Mouse (Mus musculus) heart, postnatal 0 days (tissue): ENCODE measurements around the gene Stk10. TPM values are rescaled to one million over a fixed set of nuclear protein-coding genes. Genes with fewer than 3 reads are reported as not detected.
A peak's percentile ranks its signal among the peaks of the same experiment; 100 is the strongest.

Experiments
- ATAC-seq: fragments of 200-750 bp; cut with Nextera tagmentation; 2 replicates; pipeline ENCODE4 v1.8.0; 2017; ENCODE audit warnings: low read depth, moderate number of reproducible peaks, moderate library complexity; ENCODE audit not compliant: insufficient read depth
- DNase-seq: peaks from one replicate; pipeline ENCODE4 v3.0.0-alpha.2; 2016; ENCODE audit warnings: low spot score
- H3K27ac ChIP-seq: fragments of 300-500 bp; sonication (generic); 2 replicates; pipeline ENCODE4 v1.5.1; 2014; ENCODE audit warnings: low read depth, mild to moderate bottlenecking
- H3K27me3 ChIP-seq: fragments of 300-500 bp; sonication (generic); 2 replicates; pipeline ENCODE4 v1.6.1; 2014; ENCODE audit warnings: low read length, mixed read lengths; ENCODE audit not compliant: control insufficient read depth, insufficient read depth
- H3K36me3 ChIP-seq: fragments of 300-500 bp; sonication (generic); replicated peaks from 2 replicates; pipeline ENCODE4 v1.6.1; 2014; ENCODE audit warnings: low read length, mixed read lengths; ENCODE audit not compliant: control insufficient read depth, insufficient read depth
- H3K4me1 ChIP-seq: fragments of 300-500 bp; sonication (generic); 2 replicates; pipeline ENCODE4 v1.6.1; 2014; ENCODE audit warnings: antibody characterized with exemption; ENCODE audit not compliant: control insufficient read depth, insufficient read depth
- H3K4me2 ChIP-seq: fragments of 300-500 bp; sonication (generic); 2 replicates; pipeline ENCODE4 v1.6.1; 2014; ENCODE audit warnings: low read depth, mild to moderate bottlenecking, low read length, moderate library complexity
- H3K4me3 ChIP-seq: fragments of 300-500 bp; sonication (generic); 2 replicates; pipeline ENCODE4 v1.5.1; 2014; ENCODE audit warnings: low read depth, low read length
- H3K9ac ChIP-seq: fragments of 300-500 bp; sonication (generic); replicated peaks from 2 replicates; pipeline ENCODE4 v1.6.1; 2014; ENCODE audit warnings: low read depth, low read length, mixed read lengths
- H3K9me3 ChIP-seq: fragments of 300-500 bp; sonication (generic); replicated peaks from 2 replicates; pipeline ENCODE4 v1.6.1; 2016; ENCODE audit warnings: low read length; ENCODE audit not compliant: control insufficient read depth
- CTCF ChIP-seq: IDR thresholded peaks from 2 replicates; pipeline ENCODE4 v1.5.1; 2016; ENCODE audit warnings: antibody characterized with exemption, control low read depth, low read depth
- EP300 ChIP-seq: IDR thresholded peaks from 2 replicates; pipeline ENCODE4 v1.6.1; 2016; ENCODE audit warnings: antibody characterized with exemption, low read depth
- WGBS: fragments of 180-500 bp; shearing (Covaris S2); extraction: QIAGEN DNeasy Blood & Tissue Kit; methylation state at CpG from one replicate; pipeline ENCODE4 v1.1.7; 2014; 5-methylcytosine and 5-hydroxymethylcytosine counted together
- polyA plus RNA-seq: library from polyadenylated mRNA; unstranded; fragments of >200 nt; fragmentation: Nextera tagmentation; extraction: Ambion mirVana; gene quantifications from 2 replicates; pipeline ENCODE4 v1.2.1, GENCODE M21; 2015
- total RNA-seq: library from RNA; depleted of rRNA; stranded (reverse); fragments of >200 nt; gene quantifications from 2 replicates; pipeline ENCODE4 v1.2.3, GENCODE M21; 2014; ENCODE audit warnings: low replicate concordance

Gene Stk10
- total and polyA plus RNA-seq, 2 experiments from 2014 or later = 1.6 to 4.3 TPM

- H3K27ac ChIP-seq = no peak overlapping the region
- H3K9ac ChIP-seq = no peak overlapping the region
- no peaks in the 10 kb centered on the region for H3K9me3 ChIP-seq
- H3K4me2 ChIP-seq = no peak overlapping the region
- TF ChIP-seq CTCF (no peak), EP300 (no peak)
- H3K27me3 ChIP-seq = no peaks in the 10 kb centered on the region
- H3K4me1 ChIP-seq = peaks cover 21% of the 10 kb centered on the region
- ATAC-seq (no peak), DNase-seq (no peak)
- H3K36me3 ChIP-seq = no peaks in the 10 kb centered on the region
- H3K4me3 ChIP-seq = no peak overlapping the region
- 97% methylated on average over 4 of the region's 4 CpGs for WGBS
These were observed 2.5 kb downstream of the Stk10 start for GRCm38 (mm10) chr11:32535646-32536045.

GRCm38 (mm10) chr11:32536954-32537353, 3.8 kb downstream of the Stk10 start:
- 62% methylated on average over 7 of the region's 7 CpGs for WGBS
- no peaks in the 10 kb centered on the region for H3K36me3 ChIP-seq
- TF ChIP-seq CTCF (no peak), EP300 (no peak)
- no peaks in the 10 kb centered on the region for H3K9me3 ChIP-seq
- no peaks in the 10 kb centered on the region for H3K27me3 ChIP-seq
- H3K4me2 ChIP-seq = no peak overlapping the region
- H3K9ac ChIP-seq = no peak overlapping the region
- no peak overlapping the region for H3K4me3 ChIP-seq
- DNase-seq = no peak
- no peak overlapping the region for H3K27ac ChIP-seq
- peaks cover 26% of the 10 kb centered on the region for H3K4me1 ChIP-seq
- ATAC-seq = no peak

GRCm38 (mm10) chr11:32538435-32538834, 5.3 kb downstream of the Stk10 start:
- ATAC-seq (peak; percentile 28; the same call in 1 of the 2 replicates), DNase-seq (no peak)
- Histone ChIP-seq H3K9me3 (no peaks in the 10 kb centered on the region), H3K9ac (no peak overlapping the region; the same call in 1 of the 2 replicates), H3K27me3 (no peaks in the 10 kb centered on the region), H3K27ac (peak overlapping the region; percentile 61), H3K4me3 (no peak overlapping the region), H3K4me1 (peaks cover 20% of the 10 kb centered on the region), H3K36me3 (no peaks in the 10 kb centered on the region), H3K4me2 (peak overlapping the region; percentile 5; the same call in 1 of the 2 replicates)
- WGBS = 48% methylated on average over 6 of the region's 6 CpGs
- TF ChIP-seq EP300 = no peak
- TF ChIP-seq CTCF = no peak

- Histone ChIP-seq H3K27ac (peak overlapping the region; percentile 61), H3K9ac (no peak overlapping the region), H3K36me3 (no peaks in the 10 kb centered on the region), H3K4me2 (peak overlapping the region; percentile 5; the same call in 1 of the 2 replicates), H3K27me3 (no peaks in the 10 kb centered on the region), H3K9me3 (no peaks in the 10 kb centered on the region), H3K4me1 (peaks cover 20% of the 10 kb centered on the region), H3K4me3 (no peak overlapping the region)
- WGBS = 70% methylated on average over 4 of the region's 4 CpGs
- no peak for TF ChIP-seq EP300
- TF ChIP-seq CTCF = no peak
- ATAC-seq (no peak), DNase-seq (no peak)
These were observed 5.7 kb downstream of the Stk10 start for GRCm38 (mm10) chr11:32538846-32539245.

GRCm38 (mm10) chr11:32539717-32540116, 6.6 kb downstream of the Stk10 start:
- TF ChIP-seq CTCF (no peak), EP300 (no peak)
- Histone ChIP-seq H3K36me3 (no peaks in the 10 kb centered on the region), H3K4me3 (no peak overlapping the region), H3K27me3 (no peaks in the 10 kb centered on the region), H3K4me1 (peaks cover 20% of the 10 kb centered on the region), H3K27ac (no peak overlapping the region), H3K9ac (no peak overlapping the region), H3K9me3 (no peaks in the 10 kb centered on the region), H3K4me2 (no peak overlapping the region)
- WGBS = 64% methylated on average over 7 of the region's 7 CpGs
- no peak for DNase-seq
- ATAC-seq = no peak

GRCm38 (mm10) chr11:32540463-32540862, 7.4 kb downstream of the Stk10 start:
- Histone ChIP-seq H3K9me3 (no peaks in the 10 kb centered on the region), H3K27ac (no peak overlapping the region), H3K4me2 (no peak overlapping the region), H3K36me3 (no peaks in the 10 kb centered on the region), H3K4me1 (peaks cover 20% of the 10 kb centered on the region), H3K27me3 (no peaks in the 10 kb centered on the region), H3K9ac (no peak overlapping the region), H3K4me3 (no peak overlapping the region)
- ATAC-seq = no peak
- no peak for DNase-seq
- 76% methylated on average over 6 of the region's 6 CpGs for WGBS
- TF ChIP-seq CTCF (no peak), EP300 (no peak)
